Mouse (Mus musculus): ENCODE results near the gene Vmn1r104. TPM values are rescaled to one million over a fixed set of nuclear protein-coding genes. Genes with fewer than 3 reads are reported as not detected.
"Not testable (repeated sequence)": the region's sequence is repeated elsewhere in the genome, so short reads cannot be mapped to it uniquely, and the experiment has no call there.

The Vmn1r104 gene
- not detected in 2 replicates for polyA plus RNA-seq (2015; fragmentation: Nextera tagmentation; extraction: Ambion mirVana)

GRCm38 (mm10) chr7:20533537-20533936 is at the start of gene Vmn1r104:
Gene Vmn1r104 (plus strand): TSS chr7:20533837.
- no CpG with 5 or more reads among the region's 3 CpGs for WGBS (ENCODE audit: insufficient replicate concordance)
- H3K9ac ChIP-seq (ENCODE audit: low read depth, low read length); H3K4me3 ChIP-seq (ENCODE audit: low read depth, low read length); ATAC-seq (ENCODE audit: low read depth); H3K27ac ChIP-seq (ENCODE audit: low read length); H3K4me2 ChIP-seq (ENCODE audit: low read depth, low read length); H3K4me1 ChIP-seq (ENCODE audit: control insufficient read depth, low read depth, low read length); H3K27me3 ChIP-seq (ENCODE audit: control insufficient read depth, insufficient read depth, low read depth, low read length); H3K36me3 ChIP-seq (ENCODE audit: control insufficient read depth, insufficient read depth); H3K9me3 ChIP-seq (replicated peaks; ENCODE audit: control insufficient read depth, low read length): not testable (repeated sequence)

GRCm38 (mm10) chr7:20510434-20510833 is 23.2 kb upstream of the Vmn1r104 start, which contains the start of gene Vmn1r103:
Gene Vmn1r103 (minus strand): TSS chr7:20510534.
- not testable (repeated sequence) for H3K9ac ChIP-seq (ENCODE audit: low read depth, low read length); H3K27me3 ChIP-seq (ENCODE audit: control insufficient read depth, insufficient read depth, low read depth, low read length); H3K36me3 ChIP-seq (ENCODE audit: control insufficient read depth, insufficient read depth); ATAC-seq (ENCODE audit: low read depth); H3K4me2 ChIP-seq (ENCODE audit: low read depth, low read length); H3K4me1 ChIP-seq (ENCODE audit: control insufficient read depth, low read depth, low read length); H3K4me3 ChIP-seq (ENCODE audit: low read depth, low read length); H3K27ac ChIP-seq (ENCODE audit: low read length); H3K9me3 ChIP-seq (replicated peaks; ENCODE audit: control insufficient read depth, low read length)
- WGBS (ENCODE audit: insufficient replicate concordance), result no CpG with 5 or more reads among the region's 3 CpGs

GRCm38 (mm10) chr7:20545657-20546056 is 12.0 kb downstream of the Vmn1r104 start, which contains the start of gene Gm5726:
Gene Gm5726 (minus strand): TSS chr7:20545757.
- no CpG with 5 or more reads among the region's 1 CpGs for WGBS (ENCODE audit: insufficient replicate concordance)
- H3K4me3 ChIP-seq (ENCODE audit: low read depth, low read length); H3K9ac ChIP-seq (ENCODE audit: low read depth, low read length); H3K27me3 ChIP-seq (ENCODE audit: control insufficient read depth, insufficient read depth, low read depth, low read length); H3K36me3 ChIP-seq (ENCODE audit: control insufficient read depth, insufficient read depth); H3K9me3 ChIP-seq (replicated peaks; ENCODE audit: control insufficient read depth, low read length); H3K4me1 ChIP-seq (ENCODE audit: control insufficient read depth, low read depth, low read length); ATAC-seq (ENCODE audit: low read depth); H3K27ac ChIP-seq (ENCODE audit: low read length); H3K4me2 ChIP-seq (ENCODE audit: low read depth, low read length): not testable (repeated sequence)

- not testable (repeated sequence) for H3K4me2 ChIP-seq (ENCODE audit: low read depth, low read length); H3K27me3 ChIP-seq (ENCODE audit: control insufficient read depth, insufficient read depth, low read depth, low read length); H3K9me3 ChIP-seq (replicated peaks; ENCODE audit: control insufficient read depth, low read length); ATAC-seq (ENCODE audit: low read depth); H3K4me3 ChIP-seq (ENCODE audit: low read depth, low read length); H3K27ac ChIP-seq (ENCODE audit: low read length); H3K9ac ChIP-seq (ENCODE audit: low read depth, low read length); H3K36me3 ChIP-seq (ENCODE audit: control insufficient read depth, insufficient read depth); H3K4me1 ChIP-seq (ENCODE audit: control insufficient read depth, low read depth, low read length)
- WGBS (ENCODE audit: insufficient replicate concordance), result no CpG with 5 or more reads among the region's 3 CpGs
Measured at GRCm38 (mm10) chr7:20576141-20576540, 42.5 kb downstream of the Vmn1r104 start, which contains the start of gene Gm4141. Gene Gm4141 (minus strand): TSS chr7:20576241.

Other genes starting within 250 kb of the Vmn1r104 start
- not detected in 2 replicates for gene Gm4133, start 199.8 kb upstream of the Vmn1r104 start, polyA plus RNA-seq (2015; fragmentation: Nextera tagmentation; extraction: Ambion mirVana)
- not detected in 2 replicates for gene Gm5728, start 158.4 kb upstream of the Vmn1r104 start, polyA plus RNA-seq (2015; fragmentation: Nextera tagmentation; extraction: Ambion mirVana)
- not detected in 2 replicates for gene Vmn1r100, start 115.9 kb upstream of the Vmn1r104 start, polyA plus RNA-seq (2015; fragmentation: Nextera tagmentation; extraction: Ambion mirVana)
- gene Vmn1r101, start 91.2 kb upstream of the Vmn1r104 start, polyA plus RNA-seq (2015; fragmentation: Nextera tagmentation; extraction: Ambion mirVana), result not detected in 2 replicates
- not detected in 2 replicates for gene Gm10670, start 58.9 kb upstream of the Vmn1r104 start, polyA plus RNA-seq (2015; fragmentation: Nextera tagmentation; extraction: Ambion mirVana)
- gene Vmn1r103, start 23.3 kb upstream of the Vmn1r104 start, polyA plus RNA-seq (2015; fragmentation: Nextera tagmentation; extraction: Ambion mirVana), result not detected in 2 replicates
- gene Gm5726, start 11.9 kb downstream of the Vmn1r104 start, polyA plus RNA-seq (2015; fragmentation: Nextera tagmentation; extraction: Ambion mirVana), result not detected in 2 replicates
- not detected in 2 replicates for gene Gm4141, start 42.4 kb downstream of the Vmn1r104 start, polyA plus RNA-seq (2015; fragmentation: Nextera tagmentation; extraction: Ambion mirVana)
- not detected in 2 replicates for gene Gm4513, start 65.2 kb downstream of the Vmn1r104 start, polyA plus RNA-seq (2015; fragmentation: Nextera tagmentation; extraction: Ambion mirVana)
- not detected in 2 replicates for gene Vmn1r107, start 135.1 kb downstream of the Vmn1r104 start, polyA plus RNA-seq (2015; fragmentation: Nextera tagmentation; extraction: Ambion mirVana)
- not detected in 2 replicates for gene Vmn1r111, start 169.4 kb downstream of the Vmn1r104 start, polyA plus RNA-seq (2015; fragmentation: Nextera tagmentation; extraction: Ambion mirVana)
- gene Gm10668, start 196.8 kb downstream of the Vmn1r104 start, polyA plus RNA-seq (2015; fragmentation: Nextera tagmentation; extraction: Ambion mirVana), result not detected in 2 replicates
- gene Vmn1r112, start 237.3 kb downstream of the Vmn1r104 start, polyA plus RNA-seq (2015; fragmentation: Nextera tagmentation; extraction: Ambion mirVana), result not detected in 2 replicates